Mouse (Mus musculus) myocyte (in vitro differentiated cells): ENCODE results near the gene Xxylt1. TPM values are rescaled to one million over a fixed set of nuclear protein-coding genes. Genes with fewer than 3 reads are reported as not detected.
A peak's percentile ranks its signal among the peaks of the same experiment; 100 is the strongest.

Experiments used
- H3K27me3 ChIP-seq: one replicate; pipeline ENCODE4 v1.6.1; 2011; ENCODE audit not compliant: control insufficient read depth, insufficient read depth, insufficient read length
- H3K36me3 ChIP-seq: one replicate; pipeline ENCODE4 v1.6.1; 2011; ENCODE audit not compliant: control insufficient read depth, insufficient read depth
- H3K4me2 ChIP-seq: one replicate; pipeline ENCODE4 v1.6.1; 2011; ENCODE audit warnings: low read depth, control low read depth
- H3K4me3 ChIP-seq: one replicate; pipeline ENCODE4 v1.5.1; 2011; ENCODE audit warnings: mild to moderate bottlenecking, control low read depth, moderate library complexity
- H3K79me2 ChIP-seq: one replicate; pipeline ENCODE4 v1.6.1; 2011; ENCODE audit not compliant: control insufficient read depth, insufficient read depth
- H3ac ChIP-seq: one replicate; pipeline ENCODE4 v1.6.1; 2011; ENCODE audit not compliant: control insufficient read depth, insufficient read length
- CEBPB ChIP-seq: IDR thresholded peaks from 2 replicates; pipeline ENCODE4 v1.6.1; 2011; ENCODE audit warnings: mild to moderate bottlenecking, moderate library complexity; ENCODE audit not compliant: poor library complexity, insufficient read depth, severe bottlenecking
- E2F4 ChIP-seq: IDR thresholded peaks from one replicate; pipeline ENCODE4 v1.6.1; 2011; ENCODE audit warnings: mild to moderate bottlenecking, control low read depth, moderate library complexity; ENCODE audit not compliant: insufficient read depth
- MAX ChIP-seq: IDR thresholded peaks from one replicate; pipeline ENCODE4 v1.6.1; 2011; ENCODE audit warnings: low read depth, mild to moderate bottlenecking, control low read depth
- MYOD1 ChIP-seq, 3 experiments: IDR thresholded peaks; one replicate each; pipeline ENCODE4 v1.6.1; 2011; ENCODE audit warnings: control low read depth in 2 of 3, low read depth in 2 of 3, mild to moderate bottlenecking in 2 of 3, moderate library complexity in 1 of 3; ENCODE audit not compliant: insufficient read length in 2 of 3, control insufficient read depth in 1 of 3
- MYOG ChIP-seq, 3 experiments: IDR thresholded peaks; one replicate each; pipeline ENCODE4 v1.6.1; 2011; ENCODE audit warnings: control low read depth in 2 of 3, low read depth in 2 of 3, mild to moderate bottlenecking in 2 of 3; ENCODE audit not compliant: insufficient read length in 2 of 3, control insufficient read depth in 1 of 3, insufficient read depth in 1 of 3
- POLR2A ChIP-seq: IDR thresholded peaks from one replicate; pipeline ENCODE4 v1.6.1; 2011; ENCODE audit warnings: low read depth, mild to moderate bottlenecking, control low read depth, moderate library complexity; ENCODE audit not compliant: insufficient read length
- POLR2AphosphoS2 ChIP-seq: IDR thresholded peaks from one replicate; pipeline ENCODE4 v1.6.1; 2011; ENCODE audit warnings: low read depth, control low read depth; ENCODE audit not compliant: insufficient read length
- REST ChIP-seq: IDR thresholded peaks from one replicate; pipeline ENCODE4 v1.6.1; 2011; ENCODE audit warnings: mild to moderate bottlenecking, control low read depth, moderate library complexity; ENCODE audit not compliant: insufficient read depth, insufficient read length
- SRF ChIP-seq: IDR thresholded peaks from one replicate; pipeline ENCODE4 v1.6.1; 2011; ENCODE audit warnings: low read depth; ENCODE audit not compliant: control insufficient read depth, insufficient read length
- TCF12 ChIP-seq: IDR thresholded peaks from one replicate; pipeline ENCODE4 v1.6.1; 2011; ENCODE audit warnings: mild to moderate bottlenecking, control low read depth; ENCODE audit not compliant: poor library complexity, insufficient read depth, severe bottlenecking
- TCF3 ChIP-seq: IDR thresholded peaks from one replicate; pipeline ENCODE4 v1.6.1; 2011; ENCODE audit warnings: low read depth, control low read depth; ENCODE audit not compliant: insufficient read length
- USF1 ChIP-seq: IDR thresholded peaks from one replicate; pipeline ENCODE4 v1.6.1; 2011; ENCODE audit warnings: low read depth, mild to moderate bottlenecking, control low read depth, moderate library complexity
- polyA plus RNA-seq: library from polyadenylated mRNA; unstranded; fragments of >200 nt; fragmentation: generic; extraction: Trizol; gene quantifications from one replicate; pipeline ENCODE4 v1.2.1, GENCODE M21; 2012; ENCODE audit warnings: missing spikeins

Xxylt1 gene
- polyA plus RNA-seq, 1 experiment, result 7.6 TPM

- Histone ChIP-seq H3K36me3 (no peaks in the 10 kb centered on the region), H3K4me3 (no peak overlapping the region), H3ac (no peak overlapping the region), H3K79me2 (no peaks in the 10 kb centered on the region), H3K4me2 (no peak overlapping the region), H3K27me3 (no peaks in the 10 kb centered on the region)
- no peak for TF ChIP-seq MAX
- no peak for TF ChIP-seq CEBPB
- TF ChIP-seq POLR2AphosphoS2, result no peak
- TF ChIP-seq POLR2A, result no peak
- TF ChIP-seq TCF3, result no peak
- no peak for TF ChIP-seq USF1
- no peak for TF ChIP-seq TCF12
- no peak for TF ChIP-seq MYOG (IDR thresholded peaks at IDR 0.05; ENCODE audit: control insufficient read depth in 1 of 3, insufficient read depth in 1 of 3, insufficient read length in 2 of 3, low read depth in 2 of 3)
- no peak for TF ChIP-seq MYOD1 (IDR thresholded peaks at IDR 0.05; ENCODE audit: control insufficient read depth in 1 of 3, insufficient read length in 2 of 3, low read depth in 2 of 3)
- TF ChIP-seq SRF, result no peak
- TF ChIP-seq REST, result no peak
- TF ChIP-seq E2F4, result no peak
These were observed 121.0 kb downstream of the Xxylt1 start for GRCm38 (mm10) chr16:30960266-30960665.

GRCm38 (mm10) chr16:30959692-30960091 is 121.5 kb downstream of the Xxylt1 start:
- TF ChIP-seq CEBPB (no peak), USF1 (no peak), MYOD1 (IDR thresholded peaks at IDR 0.05; ENCODE audit: control insufficient read depth in 1 of 3, insufficient read length in 2 of 3, low read depth in 2 of 3) (no peak), REST (no peak), MYOG (IDR thresholded peaks at IDR 0.05; ENCODE audit: control insufficient read depth in 1 of 3, insufficient read depth in 1 of 3, insufficient read length in 2 of 3, low read depth in 2 of 3) (no peak), MAX (no peak), POLR2A (no peak), TCF12 (no peak), SRF (no peak), POLR2AphosphoS2 (no peak), TCF3 (no peak), E2F4 (no peak)

GRCm38 (mm10) chr16:30956141-30956540 is 125.1 kb downstream of the Xxylt1 start:
- Histone ChIP-seq H3ac (no peak overlapping the region), H3K4me3 (no peak overlapping the region), H3K27me3 (no peaks in the 10 kb centered on the region), H3K79me2 (no peaks in the 10 kb centered on the region), H3K36me3 (no peaks in the 10 kb centered on the region), H3K4me2 (no peak overlapping the region)
- TF ChIP-seq POLR2AphosphoS2, result no peak
- no peak for TF ChIP-seq USF1
- no peak for TF ChIP-seq SRF
- TF ChIP-seq MYOG (IDR thresholded peaks at IDR 0.05; ENCODE audit: control insufficient read depth in 1 of 3, insufficient read depth in 1 of 3, insufficient read length in 2 of 3, low read depth in 2 of 3), result no peak
- TF ChIP-seq MYOD1 (IDR thresholded peaks at IDR 0.05; ENCODE audit: control insufficient read depth in 1 of 3, insufficient read length in 2 of 3, low read depth in 2 of 3), result no peak
- no peak for TF ChIP-seq MAX
- no peak for TF ChIP-seq TCF3
- TF ChIP-seq REST, result no peak
- no peak for TF ChIP-seq TCF12
- TF ChIP-seq CEBPB, result no peak
- no peak for TF ChIP-seq E2F4
- no peak for TF ChIP-seq POLR2A

More at GRCm38 (mm10) chr16:30959692-30960091, 121.5 kb downstream of the Xxylt1 start:
- H3K27me3 ChIP-seq, result no peaks in the 10 kb centered on the region
- no peak overlapping the region for H3K4me2 ChIP-seq
- no peak overlapping the region for H3ac ChIP-seq
- H3K79me2 ChIP-seq, result no peaks in the 10 kb centered on the region
- no peak overlapping the region for H3K4me3 ChIP-seq
- H3K36me3 ChIP-seq, result no peaks in the 10 kb centered on the region

DNA sequence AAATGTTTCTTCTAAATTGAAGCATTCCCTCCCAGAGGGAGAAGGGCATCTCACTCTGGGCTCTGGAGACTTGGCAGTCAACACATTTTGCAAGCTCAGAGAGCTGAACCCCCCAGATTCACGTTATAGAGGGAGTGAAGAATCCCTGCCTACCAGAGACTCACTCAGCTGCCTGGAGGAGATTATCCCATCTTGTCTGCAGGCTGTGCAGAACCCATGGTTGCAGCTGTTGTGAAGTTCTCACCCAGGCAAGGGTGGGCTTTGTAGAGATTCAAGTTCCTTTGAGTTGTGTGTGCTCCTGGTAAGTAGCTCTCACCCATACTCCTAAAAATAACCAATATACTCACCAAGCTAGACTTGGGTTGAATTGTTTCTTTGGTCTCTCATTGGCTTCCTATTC is 132.6 kb downstream of the Xxylt1 start:
- Histone ChIP-seq H3ac (no peak overlapping the region), H3K79me2 (no peaks in the 10 kb centered on the region), H3K36me3 (no peaks in the 10 kb centered on the region), H3K4me2 (no peak overlapping the region), H3K27me3 (no peaks in the 10 kb centered on the region), H3K4me3 (no peak overlapping the region)
- TF ChIP-seq CEBPB, result no peak
- no peak for TF ChIP-seq POLR2AphosphoS2
- TF ChIP-seq POLR2A, result no peak
- TF ChIP-seq MYOD1 (IDR thresholded peaks at IDR 0.05; ENCODE audit: control insufficient read depth in 1 of 3, insufficient read length in 2 of 3, low read depth in 2 of 3), result peak in 2 of 3 experiments; percentile 44 to 62
- TF ChIP-seq TCF3, result no peak
- TF ChIP-seq REST, result no peak
- TF ChIP-seq MYOG (IDR thresholded peaks at IDR 0.05; ENCODE audit: control insufficient read depth in 1 of 3, insufficient read depth in 1 of 3, insufficient read length in 2 of 3, low read depth in 2 of 3), result peak in 1 of 3 experiments; percentile 51
- no peak for TF ChIP-seq SRF
